Mouse (Mus musculus) kidney, adult 2 months (tissue): ENCODE data around the gene Sgpl1.

ENCODE experiments used
- CTCF ChIP-seq: fragments of 200-500 bp; conservative IDR thresholded peaks from 2 replicates; pipeline ENCODE4 v1.5.1; 2011; ENCODE audit warnings: low read depth, mild to moderate bottlenecking, control low read depth, low read length, moderate library complexity, mixed read lengths; ENCODE audit not compliant: insufficient read depth, insufficient read length
- POLR2A ChIP-seq: fragments of 200-500 bp; IDR thresholded peaks from one replicate; pipeline ENCODE4 v1.6.1; 2011; ENCODE audit warnings: low read depth, low read length, control low read depth

GRCm38 (mm10) chr10:61179927-61180326, 32.4 kb upstream of the Sgpl1 start:
- TF ChIP-seq POLR2A (no peak), CTCF (no peak)
